Mouse (Mus musculus) liver (tissue): ENCODE data around the gene Olfr1423.
"Not testable (repeated sequence)": the region's sequence is repeated elsewhere in the genome, so short reads cannot be mapped to it uniquely, and the experiment has no call there.

Source experiments
- DNase-seq: peaks from one replicate; pipeline ENCODE4 v3.0.0-alpha.2; 2020; ENCODE audit warnings: mixed read lengths

The Olfr1423 gene

GRCm38 (mm10) chr19:12006361-12006947 lies 34.7 kb downstream of the Olfr1423 start:
- peak; percentile 45 for DNase-seq

- peak; percentile 92 for DNase-seq
These were observed 35.4 kb downstream of the Olfr1423 start for GRCm38 (mm10) chr19:12005376-12006360.

- peak; percentile 21 for DNase-seq
These were observed 36.7 kb downstream of the Olfr1423 start for GRCm38 (mm10) chr19:12004216-12005008.

GRCm38 (mm10) chr19:12003568-12003967 lies 37.5 kb downstream of the Olfr1423 start:
- DNase-seq: no peak

- DNase-seq: no peak
These were observed 38.3 kb downstream of the Olfr1423 start for GRCm38 (mm10) chr19:12002791-12003190.

GRCm38 (mm10) chr19:12002125-12002524 lies 39.0 kb downstream of the Olfr1423 start:
- peak; percentile 81 for DNase-seq

- no peak for DNase-seq
These were observed 39.4 kb downstream of the Olfr1423 start for GRCm38 (mm10) chr19:12001686-12002085.

GRCm38 (mm10) chr19:11995722-11996448 lies 45.2 kb downstream of the Olfr1423 start:
- DNase-seq: no peak

- DNase-seq: no peak
These were observed 46.2 kb downstream of the Olfr1423 start for GRCm38 (mm10) chr19:11994703-11995431.

- no peak for DNase-seq
These were observed 48.6 kb downstream of the Olfr1423 start for GRCm38 (mm10) chr19:11992441-11993029.

GRCm38 (mm10) chr19:11992034-11992433 lies 49.1 kb downstream of the Olfr1423 start:
- no peak for DNase-seq

- no peak for DNase-seq
These were observed 51.8 kb downstream of the Olfr1423 start for GRCm38 (mm10) chr19:11989334-11989733.

- no peak for DNase-seq
These were observed 53.3 kb downstream of the Olfr1423 start for GRCm38 (mm10) chr19:11987841-11988240.

GRCm38 (mm10) chr19:11984614-11985013 lies 56.5 kb downstream of the Olfr1423 start:
- not testable (repeated sequence) for DNase-seq
